Mouse (Mus musculus) bone marrow, adult 2 months (tissue): ENCODE results near the gene Tdrd12.
"Not testable (repeated sequence)": the region's sequence is repeated elsewhere in the genome, so short reads cannot be mapped to it uniquely, and the experiment has no call there.

Experiments
- CTCF ChIP-seq: fragments of 200-500 bp; IDR thresholded peaks from 2 replicates; pipeline ENCODE4 v1.5.1; 2011; ENCODE audit warnings: low read length, control low read depth; ENCODE audit not compliant: control insufficient read depth, insufficient read depth
- POLR2A ChIP-seq: fragments of 200-500 bp; IDR thresholded peaks from 2 replicates; pipeline ENCODE4 v1.6.1; 2011; ENCODE audit warnings: low read depth, mild to moderate bottlenecking, control low read depth, low read length, borderline replicate concordance; ENCODE audit not compliant: control insufficient read depth

GRCm38 (mm10) chr7:35570883-35571282, 33.3 kb upstream of the Tdrd12 start:
- not testable (repeated sequence) for TF ChIP-seq CTCF, POLR2A
